Mouse (Mus musculus) retina, embryonic 14.5 days (tissue): Measurements from ENCODE around the gene Actn1.
A peak's percentile ranks its signal among the peaks of the same experiment; 100 is the strongest.

Source experiments
- DNase-seq: peaks from one replicate; pipeline ENCODE4 v3.0.0-alpha.2; 2015; ENCODE audit warnings: low spot score

The Actn1 gene

DNA sequence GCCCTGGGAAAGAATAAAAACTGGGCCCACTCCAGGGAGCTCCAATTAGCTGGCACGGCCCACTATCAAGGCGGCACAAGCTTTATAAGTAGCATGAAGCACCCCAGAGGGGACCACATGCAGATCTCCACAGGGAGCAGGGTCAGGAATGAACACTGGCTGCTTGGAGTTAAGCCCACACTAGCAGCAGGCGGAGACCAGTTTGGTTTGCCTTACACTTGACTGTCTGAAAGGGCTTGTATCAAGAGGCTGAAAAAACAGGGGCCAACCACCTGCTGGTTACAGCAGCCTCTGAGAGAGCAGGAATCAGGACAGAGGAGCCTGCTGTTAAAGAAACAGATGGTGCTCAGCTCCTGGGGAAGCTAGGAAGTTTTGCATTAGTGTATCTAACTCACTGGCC is 32.3 kb downstream of the Actn1 start:
- peak; percentile 72 for DNase-seq

DNA sequence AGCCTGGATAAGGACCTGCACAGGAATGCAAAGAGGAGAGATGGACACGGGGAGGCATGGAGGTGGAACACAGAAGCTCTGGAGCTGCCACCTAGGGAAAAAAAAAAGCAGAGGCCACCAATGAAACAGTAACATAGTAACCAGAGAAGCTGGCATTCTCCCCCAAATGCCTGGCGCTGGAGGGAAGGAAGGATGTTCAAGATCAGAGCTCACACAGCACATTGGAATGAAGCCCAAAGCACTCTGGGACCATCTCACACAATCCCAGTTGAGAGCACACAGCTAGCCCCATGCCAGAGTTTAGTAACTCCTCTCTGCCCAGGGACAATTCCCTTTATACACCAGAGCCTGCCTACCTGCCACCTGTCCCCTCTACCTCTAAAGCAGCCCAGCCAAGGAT is 34.1 kb downstream of the Actn1 start:
- DNase-seq, result no peak

DNA sequence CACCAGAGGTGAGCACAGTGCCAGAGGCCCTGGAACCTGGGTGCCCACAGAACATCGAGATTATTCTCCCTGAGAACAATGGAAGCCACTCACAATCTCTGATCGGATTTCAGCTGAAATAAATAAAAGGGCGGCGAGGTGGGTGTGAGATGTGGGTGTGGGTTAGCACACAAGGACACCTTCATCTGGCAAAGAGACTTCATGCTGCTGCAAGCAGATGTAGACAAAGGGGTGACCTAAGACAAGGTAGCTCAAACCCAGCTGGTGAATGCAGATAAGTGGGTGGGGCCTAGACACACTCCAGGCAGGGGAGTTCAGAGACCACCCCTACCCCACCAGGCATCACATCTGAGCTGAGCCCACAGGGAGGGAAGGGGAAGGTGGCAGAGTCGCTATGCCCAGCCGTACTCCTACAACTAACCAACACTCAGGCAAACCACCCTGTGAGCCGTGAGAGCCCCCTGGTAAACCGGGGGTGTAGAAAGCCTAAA is 35.9 kb downstream of the Actn1 start:
- DNase-seq, result no peak

DNA sequence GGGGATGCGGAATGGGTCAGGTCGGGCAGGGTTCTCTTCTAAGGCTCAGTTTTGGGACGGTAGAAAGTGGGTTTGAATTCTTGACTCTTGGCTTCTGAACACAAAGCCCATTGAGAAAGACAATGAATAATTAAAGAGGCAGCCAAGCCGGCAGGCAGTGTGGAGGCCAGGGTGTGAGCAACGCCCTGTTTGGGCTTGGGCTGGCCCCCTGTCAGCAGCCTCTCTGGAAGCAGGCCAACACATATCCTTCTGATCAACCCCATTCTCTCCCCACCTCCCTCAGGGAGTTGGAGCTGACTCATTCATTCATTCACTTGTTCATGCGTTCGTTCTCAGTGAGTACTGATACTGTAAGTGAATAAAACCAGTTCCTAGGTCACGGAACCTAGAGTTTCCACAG is 36.7 kb downstream of the Actn1 start:
- DNase-seq, result no peak

DNA sequence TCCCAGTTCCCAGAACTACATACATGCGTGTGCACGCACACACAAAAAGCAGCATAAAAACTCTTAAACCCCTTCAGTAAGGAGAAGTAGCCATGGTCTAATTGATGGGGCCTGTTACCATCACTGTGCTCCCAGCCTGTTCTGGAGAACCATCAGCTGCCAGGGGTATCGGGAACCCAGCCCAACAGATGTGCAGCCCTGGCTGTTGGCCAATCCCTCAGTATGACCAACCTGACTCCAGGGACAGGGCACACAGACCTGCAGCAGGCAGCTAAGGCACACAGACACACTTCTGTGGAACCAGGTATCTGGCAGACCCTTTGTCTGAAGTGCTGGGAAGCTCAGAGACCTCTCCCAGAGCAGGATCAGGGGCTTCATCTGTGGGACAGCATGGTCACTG is 37.7 kb downstream of the Actn1 start:
- no peak for DNase-seq

DNA sequence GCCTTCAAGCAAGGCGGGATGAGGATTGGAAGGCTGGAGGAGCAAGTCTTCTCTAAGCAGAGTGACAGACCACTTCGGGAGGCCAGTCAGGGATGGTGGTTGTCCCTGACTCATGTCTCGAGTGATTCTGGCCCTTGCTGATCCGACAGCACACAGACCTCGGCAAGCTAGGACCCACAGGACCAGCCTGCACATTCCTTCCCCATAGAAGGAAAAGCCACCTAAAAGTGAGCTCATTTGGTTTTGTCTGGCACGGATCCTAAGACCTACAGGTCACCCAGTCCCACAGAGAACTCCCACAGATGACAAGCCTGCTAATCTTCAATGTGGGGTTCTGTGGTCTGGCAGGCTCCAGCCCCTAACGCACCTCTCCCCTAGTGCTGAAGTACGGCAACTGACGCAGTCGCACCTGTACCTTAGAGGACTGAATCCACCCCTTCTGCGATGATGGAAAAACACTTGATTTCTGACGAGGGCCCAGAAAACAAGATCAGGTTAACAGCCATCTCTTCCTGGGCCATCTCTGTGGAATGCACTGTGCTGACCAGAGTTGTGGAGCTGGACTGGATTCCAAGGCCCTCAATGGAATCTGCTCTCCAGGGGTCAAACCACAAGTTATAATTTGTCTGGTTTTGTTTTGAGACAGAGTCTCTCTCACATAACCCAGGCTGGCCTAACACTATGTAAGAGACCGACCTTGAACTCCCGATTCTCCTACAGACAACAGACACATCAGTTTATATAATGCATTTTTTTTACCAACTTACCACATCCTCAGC is 39.7 kb downstream of the Actn1 start:
- no peak for DNase-seq

DNA sequence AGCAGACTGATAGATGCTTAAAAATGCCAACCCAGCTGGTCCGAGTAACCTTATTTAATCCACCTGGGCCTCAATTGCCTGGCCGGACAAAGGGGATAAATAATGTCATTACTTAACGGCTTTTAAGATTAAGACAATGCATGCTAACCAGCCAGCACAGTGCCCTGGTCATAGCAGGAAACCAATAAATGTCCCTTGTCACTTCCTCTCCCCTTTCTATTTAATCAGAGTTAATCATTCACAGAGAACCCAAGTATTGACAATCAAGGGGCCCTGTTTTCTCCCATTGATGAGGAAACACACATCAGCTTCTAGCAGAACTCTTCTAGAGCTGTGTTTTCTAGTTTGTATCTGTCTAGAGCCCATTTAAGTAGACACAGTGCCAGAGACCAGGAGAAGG is 41.4 kb downstream of the Actn1 start:
- no peak for DNase-seq

DNA sequence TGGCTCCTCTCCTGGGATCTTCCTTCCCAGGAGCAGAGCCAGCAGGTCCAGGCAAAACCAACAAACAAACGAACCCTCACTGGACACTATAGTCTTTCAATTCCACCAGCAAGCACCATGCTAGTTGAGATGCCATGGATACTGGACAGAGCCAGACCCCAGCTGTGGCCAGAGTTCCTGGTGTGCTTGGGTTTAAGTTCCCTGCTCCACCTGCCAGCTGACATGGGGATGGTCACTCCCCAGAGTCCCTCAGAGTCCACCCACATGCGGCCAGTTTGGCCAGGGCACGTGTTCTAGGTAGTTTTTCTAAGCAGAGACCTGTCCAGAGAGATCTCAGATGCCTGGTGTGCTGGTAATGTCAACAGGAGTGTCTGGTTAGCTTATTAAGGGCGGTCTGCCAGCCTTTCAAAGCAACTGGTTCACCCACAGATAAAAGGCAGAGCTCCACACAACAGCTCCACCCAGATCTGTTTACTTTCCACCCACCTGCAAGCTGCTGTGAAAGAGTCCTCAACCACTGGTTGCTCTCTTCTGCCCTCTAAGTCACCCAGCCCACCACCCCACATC is 42.0 kb downstream of the Actn1 start:
- DNase-seq, result no peak

DNA sequence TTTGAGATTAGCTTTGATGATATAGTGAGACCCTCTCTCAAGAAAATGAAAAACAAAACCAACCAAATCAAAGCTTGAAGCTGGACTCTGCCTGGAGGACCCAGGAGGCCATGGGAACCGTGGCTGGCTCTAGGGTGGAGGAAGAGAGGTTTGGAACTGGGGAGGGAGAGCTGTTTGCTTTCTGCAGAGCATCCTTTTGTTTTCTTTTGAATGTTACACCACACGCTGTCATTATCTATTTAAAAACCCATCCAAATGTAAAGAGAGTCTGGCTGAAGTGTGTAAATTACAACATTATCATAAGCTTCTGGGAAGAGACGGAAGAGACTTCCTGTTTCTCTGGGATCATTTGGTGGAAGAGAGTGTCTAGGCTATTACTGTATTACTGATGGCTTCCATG is 43.1 kb downstream of the Actn1 start:
- no peak for DNase-seq

DNA sequence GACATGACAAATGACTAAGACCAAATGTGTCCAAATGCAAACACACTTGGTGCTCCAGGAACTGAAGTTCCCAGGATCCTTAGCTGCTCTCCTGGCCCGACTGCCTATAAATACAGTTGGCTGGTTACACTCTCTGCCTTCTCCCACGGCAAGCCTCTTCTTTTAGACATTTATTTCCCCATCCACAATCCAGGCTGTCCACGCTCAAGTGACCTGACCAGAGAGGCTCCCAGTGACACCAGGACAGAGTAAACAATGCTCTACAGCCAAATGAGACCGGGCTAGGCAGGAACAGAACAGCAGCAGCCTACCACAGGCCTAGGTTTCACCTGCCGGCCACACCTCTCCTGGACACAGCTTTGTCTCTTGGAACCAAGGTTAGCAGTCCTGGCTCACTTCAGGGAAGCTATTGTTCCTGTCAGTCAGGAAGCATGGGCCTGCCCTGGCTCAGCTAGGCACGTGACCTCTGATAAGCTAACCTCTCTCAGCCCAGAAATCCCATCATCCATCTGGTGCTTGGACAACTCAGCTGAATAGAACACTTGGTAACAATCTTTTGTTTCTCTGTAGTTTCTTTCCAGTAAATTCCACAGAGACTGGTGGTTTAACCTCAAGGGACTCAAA is 43.8 kb downstream of the Actn1 start:
- no peak for DNase-seq

DNA sequence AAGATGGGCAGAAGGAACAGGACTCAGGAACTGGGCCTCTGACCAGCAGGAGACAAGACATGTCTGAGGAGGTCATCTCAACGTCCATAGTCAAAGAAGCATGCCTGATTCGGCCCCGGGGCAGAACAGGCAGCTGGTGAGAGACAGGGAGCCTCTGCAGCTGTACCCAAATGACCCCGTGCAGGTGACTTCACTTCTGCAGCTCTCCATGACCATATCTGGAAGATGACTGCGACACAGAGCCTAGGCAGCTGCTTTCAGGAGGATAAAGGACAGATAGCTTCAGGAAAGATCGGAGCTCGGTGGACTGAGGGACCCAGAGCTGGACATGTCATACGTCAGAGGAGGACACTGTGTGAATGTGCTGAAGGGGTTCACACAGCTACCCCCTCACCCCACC is 46.4 kb downstream of the Actn1 start:
- no peak for DNase-seq

DNA sequence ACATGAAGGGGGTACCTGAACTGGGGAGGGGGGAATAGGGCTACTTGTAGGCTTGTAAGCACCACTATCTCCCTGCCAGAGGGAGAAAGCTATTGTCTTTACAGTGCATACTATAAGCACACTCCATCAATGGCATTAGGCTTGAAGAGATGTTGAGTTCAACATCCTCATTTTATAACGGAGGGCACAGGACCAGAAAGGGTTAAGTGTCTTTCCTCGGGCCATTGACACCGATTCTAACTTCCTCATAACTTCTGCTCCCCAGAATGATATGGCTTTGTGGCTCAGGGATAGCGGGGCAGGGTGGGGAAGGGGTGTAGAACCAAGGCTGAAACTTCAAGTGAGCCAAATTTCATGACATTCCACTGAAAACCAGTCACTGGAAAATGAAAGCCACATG is 46.9 kb downstream of the Actn1 start:
- DNase-seq, result no peak

DNA sequence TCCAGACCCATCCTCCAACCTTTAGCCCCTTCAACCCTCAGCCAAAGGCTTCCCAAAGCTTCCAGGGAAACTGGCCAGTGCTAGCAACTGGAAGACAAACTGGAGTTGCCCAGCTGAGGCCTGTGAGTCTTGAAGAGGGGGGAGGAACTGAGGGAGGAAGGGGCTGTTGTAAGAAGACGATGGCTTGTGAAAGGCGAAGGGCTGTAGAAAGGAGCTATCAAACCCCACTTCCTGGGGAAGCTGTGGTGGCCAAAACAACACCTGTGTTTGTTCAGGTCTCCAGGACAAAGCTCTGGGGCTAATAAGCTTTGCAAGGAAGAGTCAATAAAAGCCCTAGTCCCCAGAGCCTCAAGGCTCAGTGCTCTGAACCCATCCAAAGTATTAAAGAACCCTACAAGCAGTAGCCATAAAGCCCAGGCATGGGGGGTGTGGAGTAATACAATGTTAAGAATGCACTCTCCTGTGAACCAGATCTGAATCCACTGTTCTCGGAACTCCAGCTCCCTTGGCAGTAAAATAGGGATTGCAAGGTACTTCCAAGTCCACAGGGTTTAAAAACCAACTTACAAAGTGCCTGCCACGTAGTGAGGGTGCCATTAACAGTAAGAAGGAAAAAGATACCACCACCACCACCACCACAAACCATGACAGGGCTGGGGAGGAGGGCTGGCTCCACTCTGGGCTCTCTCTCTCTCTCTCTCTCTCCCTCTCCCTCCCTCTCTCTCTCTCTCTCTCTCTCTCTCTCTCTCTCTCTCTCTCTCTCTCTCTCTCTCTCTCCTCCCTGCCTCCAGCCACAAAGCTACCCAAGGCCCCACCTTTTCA is 49.2 kb downstream of the Actn1 start:
- no peak for DNase-seq

DNA sequence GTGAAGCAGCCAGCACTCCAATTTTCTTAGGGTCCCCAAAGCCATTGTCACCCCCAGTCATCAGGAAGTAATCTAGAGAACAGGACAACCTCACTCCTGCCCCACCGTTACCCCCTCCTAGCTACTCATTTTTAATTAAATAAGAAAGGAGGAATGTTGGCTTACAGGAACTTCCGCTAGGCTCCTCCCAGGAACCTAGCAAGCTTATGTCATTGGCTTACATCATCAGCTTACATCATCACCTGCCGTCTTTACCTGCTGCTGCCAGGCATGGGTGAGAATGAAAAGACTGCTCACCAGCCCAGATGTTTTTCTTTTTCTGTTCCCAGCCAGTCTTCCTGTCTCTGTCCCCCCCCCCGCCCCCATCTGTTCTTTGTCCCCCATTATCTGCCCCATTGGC is 50.3 kb downstream of the Actn1 start:
- no peak for DNase-seq

DNA sequence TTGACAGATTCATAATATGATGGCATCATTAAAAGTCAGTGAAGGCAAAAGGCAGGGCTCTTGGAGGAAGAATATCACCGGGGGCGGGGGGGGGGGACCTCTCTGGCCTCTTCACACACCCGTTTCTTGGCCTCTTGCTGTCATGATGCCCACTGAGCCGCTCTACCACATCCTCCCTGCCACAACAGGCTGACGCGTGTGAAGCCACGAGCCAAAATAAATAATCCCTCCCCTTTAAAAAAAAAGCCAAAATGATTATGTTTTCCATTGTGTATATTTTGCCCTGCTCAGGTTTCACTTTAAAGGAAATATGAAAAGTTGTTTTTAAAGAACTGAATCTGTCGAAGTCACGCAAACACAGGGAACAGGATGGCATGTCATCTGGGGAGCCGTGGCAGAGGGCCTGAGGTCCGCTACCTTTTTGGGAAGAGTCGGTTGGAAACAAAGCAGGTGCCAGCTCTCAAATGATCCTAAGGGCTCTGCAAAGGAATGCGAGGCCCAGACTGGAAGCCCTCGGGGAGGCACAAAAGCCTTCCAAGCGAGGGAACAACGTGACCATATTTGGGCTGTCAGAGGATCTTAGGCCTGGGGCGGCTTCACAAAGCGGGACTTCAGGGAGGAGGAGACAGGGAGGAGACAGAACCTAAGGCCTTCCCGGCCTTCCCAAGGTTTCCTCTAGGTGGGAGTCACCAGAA is 51.9 kb downstream of the Actn1 start:
- no peak for DNase-seq

DNA sequence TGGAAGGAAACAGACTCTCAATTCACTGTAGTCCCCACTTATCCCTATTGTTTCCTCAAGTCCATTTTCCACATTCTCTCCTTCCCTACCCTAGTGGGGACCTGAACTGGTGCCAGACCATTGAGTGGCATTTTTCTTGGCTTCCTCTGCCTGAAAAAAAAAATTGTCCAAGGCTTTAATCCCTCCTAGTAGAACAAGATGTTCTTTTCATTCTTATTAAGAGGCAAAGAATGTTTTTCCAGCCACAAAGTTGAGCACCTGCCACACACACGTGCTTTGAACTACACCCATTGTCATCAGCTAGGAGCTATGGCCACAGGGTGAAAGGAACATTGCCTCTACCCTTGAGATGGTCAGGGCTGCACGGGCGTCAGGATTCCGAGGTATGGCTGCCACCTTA is 56.9 kb downstream of the Actn1 start:
- DNase-seq, result no peak

DNA sequence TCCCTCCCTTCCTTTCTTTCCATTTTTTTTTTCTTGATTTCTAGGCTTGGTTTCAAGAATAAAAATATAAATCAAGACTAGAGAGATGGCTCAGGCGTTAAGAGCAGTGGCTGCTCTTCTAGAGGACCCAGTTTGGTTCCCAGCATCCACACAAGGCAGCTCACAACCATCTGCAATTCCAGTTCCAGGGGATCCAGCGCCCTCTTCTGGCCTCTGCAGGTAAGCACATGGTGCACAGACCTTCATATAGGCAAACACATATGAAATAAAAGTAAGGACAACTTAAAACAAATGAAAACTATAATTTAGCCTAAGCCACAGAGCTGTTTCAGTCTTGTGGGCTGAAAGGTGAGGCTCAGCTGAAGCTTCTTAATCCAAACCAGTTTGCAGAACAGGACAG is 60.4 kb downstream of the Actn1 start:
- no peak for DNase-seq

DNA sequence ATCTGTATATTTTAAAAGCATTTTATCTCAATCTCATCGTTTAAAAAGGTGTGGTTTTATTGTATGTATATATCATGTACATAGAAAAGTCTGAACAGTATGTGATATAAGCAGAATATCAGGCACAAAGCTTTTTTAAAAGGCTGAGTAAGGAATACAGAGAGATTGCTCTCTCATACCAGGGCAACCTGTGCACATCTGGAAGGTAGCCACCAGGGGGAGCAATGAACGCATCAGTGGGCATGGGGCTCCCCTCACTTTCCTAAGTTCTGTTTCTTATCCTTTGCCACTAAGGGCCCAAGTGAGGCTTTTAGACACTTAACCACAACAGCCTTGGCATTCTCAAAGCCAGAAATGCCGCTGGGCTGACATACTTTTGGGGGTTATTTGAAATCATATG is 61.7 kb downstream of the Actn1 start:
- DNase-seq, result peak; percentile 90

DNA sequence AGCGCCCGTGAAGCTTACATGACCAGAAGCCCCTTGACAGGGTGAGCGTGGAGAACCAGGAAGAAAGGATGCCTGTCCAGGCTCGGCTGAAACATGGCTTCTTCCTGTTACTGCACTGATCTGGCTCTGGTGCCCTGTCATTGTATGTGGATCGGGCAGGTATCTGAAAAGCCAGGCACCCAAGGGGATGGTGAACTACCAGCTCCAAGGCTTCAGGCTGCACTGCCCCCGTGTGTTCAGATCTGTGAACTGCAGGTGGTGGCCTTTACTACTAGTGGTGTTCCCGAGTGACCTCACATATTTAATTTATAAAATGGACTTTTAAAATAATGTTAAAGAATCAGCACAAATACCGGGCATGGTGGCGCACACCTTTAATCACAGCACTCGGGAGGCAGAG is 62.8 kb downstream of the Actn1 start:
- peak; percentile 86 for DNase-seq

DNA sequence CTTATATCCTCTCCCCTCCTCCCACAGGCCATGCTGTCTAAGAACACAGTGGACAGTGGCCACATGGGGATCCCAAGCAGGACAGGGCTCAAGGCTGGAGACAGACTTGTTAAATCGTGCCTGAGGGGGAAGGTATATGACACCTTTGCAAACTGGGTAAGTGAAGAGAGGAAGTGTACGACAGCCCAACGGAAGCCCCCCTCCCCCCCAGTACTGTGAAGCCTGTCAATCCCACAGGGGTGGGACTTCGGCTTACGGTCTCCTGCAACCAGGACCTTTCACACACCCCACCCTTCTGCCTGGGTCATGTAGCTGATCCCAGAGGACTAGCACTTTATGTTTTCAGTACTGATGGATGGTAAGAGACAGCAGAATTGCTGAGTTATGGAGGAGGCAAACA is 68.4 kb downstream of the Actn1 start:
- no peak for DNase-seq

DNA sequence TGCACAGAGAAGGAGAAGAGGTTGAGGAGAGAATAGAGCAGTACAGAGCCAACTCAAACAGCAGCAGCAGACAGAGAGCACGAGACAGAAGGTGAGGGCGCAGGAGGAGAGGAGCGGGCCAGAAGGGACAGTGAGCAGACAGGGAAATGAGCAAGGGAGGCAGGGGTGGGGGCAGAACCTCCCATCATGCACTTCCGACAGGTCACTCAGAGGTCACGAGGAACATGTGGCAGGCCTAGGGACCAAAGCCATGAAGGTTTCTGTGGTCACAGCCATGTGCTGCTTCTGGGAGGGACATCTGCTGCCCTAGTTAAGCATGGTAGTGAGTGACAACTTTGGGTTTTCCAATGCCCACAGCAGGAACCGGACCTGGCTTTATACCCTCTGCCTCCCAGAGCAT is 68.8 kb downstream of the Actn1 start:
- DNase-seq, result no peak

DNA sequence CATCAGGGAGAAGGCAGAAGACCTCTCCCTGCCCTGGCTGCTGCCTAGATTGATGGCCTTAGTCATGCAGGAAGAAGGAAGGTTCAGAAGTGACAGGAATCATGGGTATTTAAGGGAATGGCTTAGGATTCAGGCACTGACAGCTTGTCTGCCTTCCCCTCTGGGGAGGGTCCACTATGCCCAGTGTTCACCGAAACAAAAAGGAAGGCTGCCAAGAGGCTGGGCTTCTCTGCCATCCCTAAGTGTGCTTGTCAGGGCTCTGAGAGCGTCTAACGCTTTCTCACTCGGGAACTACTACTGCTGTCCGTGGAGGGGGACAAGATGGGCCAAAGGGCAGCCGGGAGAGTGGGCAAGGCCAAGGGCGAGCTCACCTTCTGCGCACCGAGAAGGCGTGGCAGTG is 69.3 kb downstream of the Actn1 start:
- DNase-seq, result no peak
